Mouse (Mus musculus): ENCODE measurements at regions not wholly inside any gene's neighbourhood (a gene's known extent, or its start where the extent isn't known, plus 50 kb on each side); places are given as distances from the start of the nearest gene placed in this dataset.

DNA sequence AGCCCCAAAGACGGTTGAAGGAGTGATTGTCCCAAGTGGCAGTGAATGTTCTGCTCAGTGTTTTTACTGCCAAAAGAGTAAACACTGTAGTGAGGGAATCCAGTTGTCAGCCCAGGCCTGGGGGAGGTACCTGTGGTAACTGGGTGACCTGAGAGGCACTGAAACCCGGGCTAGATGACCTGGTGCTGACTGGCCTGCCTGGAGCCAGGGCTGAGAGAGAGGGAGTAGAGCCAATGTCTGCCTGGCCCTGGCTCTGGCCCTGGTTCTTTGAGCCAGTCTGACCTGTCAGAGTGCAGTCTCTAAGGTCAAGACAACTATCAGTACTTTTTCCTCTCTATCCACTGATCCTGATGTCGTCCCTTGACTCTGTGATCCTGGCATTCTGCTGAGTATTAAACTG lies 119.2 kb downstream of the Utp6 start:
- H3K4me1 ChIP-seq (replicated peaks) = no peaks in the 10 kb centered on the region
- no peak overlapping the region for H3K27ac ChIP-seq (replicated peaks)
- H3K9me3 ChIP-seq = no peaks in the 10 kb centered on the region
- no peak for ATAC-seq (ENCODE audit: low FRiP score, low read depth)
- WGBS = 84% methylated on average over 3 of the region's 3 CpGs
- no peak overlapping the region for H3K4me2 ChIP-seq
- H3K27me3 ChIP-seq = no peaks in the 10 kb centered on the region
- H3K36me3 ChIP-seq = no peaks in the 10 kb centered on the region
- H3K4me3 ChIP-seq = no peak overlapping the region
- no peak overlapping the region for H3K9ac ChIP-seq

GRCm38 (mm10) chr11:79839973-79840372 lies 122.2 kb downstream of the Utp6 start:
- Histone ChIP-seq H3K4me1 (replicated peaks) (no peaks in the 10 kb centered on the region), H3K9me3 (no peaks in the 10 kb centered on the region), H3K27me3 (no peaks in the 10 kb centered on the region), H3K27ac (replicated peaks) (no peak overlapping the region), H3K9ac (no peak overlapping the region), H3K36me3 (no peaks in the 10 kb centered on the region), H3K4me3 (no peak overlapping the region), H3K4me2 (no peak overlapping the region)
- ATAC-seq (ENCODE audit: low FRiP score, low read depth) = no peak
- WGBS = 92% methylated on average over 6 of the region's 6 CpGs

GRCm38 (mm10) chr11:79838051-79838450 lies 124.1 kb downstream of the Utp6 start:
- Histone ChIP-seq H3K4me3 (no peak overlapping the region), H3K9me3 (no peaks in the 10 kb centered on the region), H3K36me3 (no peaks in the 10 kb centered on the region), H3K4me1 (replicated peaks) (no peaks in the 10 kb centered on the region), H3K27ac (replicated peaks) (no peak overlapping the region), H3K27me3 (no peaks in the 10 kb centered on the region), H3K4me2 (no peak overlapping the region), H3K9ac (no peak overlapping the region)
- ATAC-seq (ENCODE audit: low FRiP score, low read depth) = no peak
- 58% methylated on average over 4 of the region's 4 CpGs for WGBS

- Histone ChIP-seq H3K4me2 (no peak overlapping the region), H3K9ac (no peak overlapping the region), H3K36me3 (no peaks in the 10 kb centered on the region), H3K27me3 (no peaks in the 10 kb centered on the region), H3K27ac (replicated peaks) (no peak overlapping the region), H3K9me3 (no peaks in the 10 kb centered on the region), H3K4me1 (replicated peaks) (no peaks in the 10 kb centered on the region), H3K4me3 (no peak overlapping the region)
- ATAC-seq (ENCODE audit: low FRiP score, low read depth) = no peak
- 71% methylated on average over 6 of the region's 6 CpGs for WGBS
These were observed 124.9 kb downstream of the Utp6 start for GRCm38 (mm10) chr11:79837076-79837990.

DNA sequence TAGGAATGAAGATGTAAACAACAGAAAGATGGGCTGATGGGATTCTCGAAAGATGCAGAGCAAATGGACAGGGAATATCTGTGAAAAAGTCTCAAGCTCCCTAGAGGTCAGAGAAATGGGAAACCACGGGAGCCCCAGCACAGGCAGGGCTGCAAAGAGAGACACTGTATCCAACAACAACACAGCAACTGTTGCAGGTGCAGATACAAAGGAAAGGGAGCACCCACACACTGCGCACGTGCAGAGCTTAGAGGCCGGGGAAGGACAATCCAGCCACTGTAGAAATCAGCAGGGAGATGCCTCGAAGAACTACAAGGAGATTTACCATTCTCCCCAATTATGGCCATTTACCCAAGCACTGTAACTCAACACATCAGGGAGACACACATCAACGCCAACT lies 126.3 kb downstream of the Utp6 start:
- no peak overlapping the region for H3K4me2 ChIP-seq
- ATAC-seq (ENCODE audit: low FRiP score, low read depth) = no peak
- no peaks in the 10 kb centered on the region for H3K9me3 ChIP-seq
- H3K27ac ChIP-seq (replicated peaks) = no peak overlapping the region
- no peak overlapping the region for H3K4me3 ChIP-seq
- H3K4me1 ChIP-seq (replicated peaks) = no peaks in the 10 kb centered on the region
- no peak overlapping the region for H3K9ac ChIP-seq
- H3K27me3 ChIP-seq = no peaks in the 10 kb centered on the region
- 86% methylated on average over 7 of the region's 7 CpGs for WGBS
- no peaks in the 10 kb centered on the region for H3K36me3 ChIP-seq

- Histone ChIP-seq H3K4me3 (no peak overlapping the region), H3K9me3 (no peaks in the 10 kb centered on the region), H3K4me2 (no peak overlapping the region), H3K9ac (no peak overlapping the region), H3K27ac (replicated peaks) (no peak overlapping the region), H3K36me3 (no peaks in the 10 kb centered on the region), H3K27me3 (no peaks in the 10 kb centered on the region), H3K4me1 (replicated peaks) (no peaks in the 10 kb centered on the region)
- ATAC-seq (ENCODE audit: low FRiP score, low read depth) = no peak
- 32% methylated on average over 2 of the region's 2 CpGs for WGBS
These were observed 128.4 kb downstream of the Utp6 start for GRCm38 (mm10) chr11:79833817-79834216.

DNA sequence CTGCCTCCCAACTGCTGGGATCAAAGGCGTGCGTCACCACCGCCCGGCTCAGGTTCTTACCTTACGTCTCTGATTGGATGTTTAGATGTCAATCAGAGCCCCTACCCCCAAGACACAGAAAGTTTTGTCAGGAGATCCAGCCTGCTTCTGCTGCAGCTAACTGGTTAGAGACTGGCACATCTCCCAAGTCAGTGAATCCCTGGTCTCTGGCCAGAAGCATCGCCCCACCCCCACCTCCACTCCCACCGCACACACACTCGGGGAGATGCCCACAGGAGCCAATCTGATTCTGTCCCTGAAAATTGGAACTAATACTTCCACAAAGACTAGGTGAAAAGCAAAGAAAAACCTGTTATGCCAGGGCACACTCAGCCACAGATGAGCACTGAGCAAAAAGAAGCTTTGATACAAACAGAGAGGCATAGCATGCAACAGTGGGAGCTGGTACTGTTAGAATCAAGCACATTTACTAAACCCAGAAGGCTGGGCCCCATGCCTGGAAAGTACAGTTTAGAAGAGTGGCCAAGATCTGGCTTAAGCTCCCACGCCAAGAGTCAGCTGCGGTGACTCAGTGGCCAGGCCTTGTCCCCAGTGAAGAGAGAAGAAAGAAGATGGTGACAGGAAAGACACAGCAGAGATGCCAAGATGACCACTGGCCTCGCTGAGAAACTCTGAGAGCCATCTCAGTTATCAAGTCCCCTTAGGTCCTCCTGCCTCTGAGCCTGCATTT lies 130.4 kb downstream of the Utp6 start:
- Histone ChIP-seq H3K27ac (replicated peaks) (no peak overlapping the region), H3K4me2 (no peak overlapping the region), H3K4me3 (no peak overlapping the region), H3K9me3 (no peaks in the 10 kb centered on the region), H3K27me3 (no peaks in the 10 kb centered on the region), H3K9ac (no peak overlapping the region), H3K4me1 (replicated peaks) (no peaks in the 10 kb centered on the region), H3K36me3 (no peaks in the 10 kb centered on the region)
- no peak for ATAC-seq (ENCODE audit: low FRiP score, low read depth)
- 81% methylated on average over 11 of the region's 11 CpGs for WGBS

GRCm38 (mm10) chr11:79830567-79831055 lies 131.6 kb downstream of the Utp6 start:
- no peak overlapping the region for H3K27ac ChIP-seq (replicated peaks)
- no peak overlapping the region for H3K4me2 ChIP-seq
- no peak overlapping the region for H3K9ac ChIP-seq
- ATAC-seq (ENCODE audit: low FRiP score, low read depth) = no peak
- no peak overlapping the region for H3K4me3 ChIP-seq
- no peaks in the 10 kb centered on the region for H3K27me3 ChIP-seq
- H3K36me3 ChIP-seq = no peaks in the 10 kb centered on the region
- 84% methylated on average over 5 of the region's 5 CpGs for WGBS
- no peaks in the 10 kb centered on the region for H3K9me3 ChIP-seq
- no peaks in the 10 kb centered on the region for H3K4me1 ChIP-seq (replicated peaks)

DNA sequence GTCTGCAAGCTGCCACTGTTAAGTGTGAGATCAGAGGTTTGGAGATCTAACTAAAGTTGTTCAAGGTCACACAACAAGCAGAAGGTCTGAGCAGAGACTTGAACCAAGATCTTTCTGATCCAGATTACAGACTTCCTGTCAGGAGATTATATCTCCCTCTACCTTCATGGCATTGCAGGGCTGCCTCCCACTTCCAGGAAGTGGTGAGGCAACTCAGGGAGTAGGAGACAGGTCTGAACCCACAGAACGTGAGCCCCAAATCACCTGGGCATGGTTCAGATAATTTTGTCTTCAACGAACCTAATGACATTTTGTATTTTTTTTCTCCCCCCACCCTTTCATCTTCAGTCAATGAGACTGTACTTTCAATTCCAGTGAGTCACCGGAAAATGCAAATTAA lies 135.2 kb downstream of the Utp6 start:
- Histone ChIP-seq H3K27ac (replicated peaks) (no peak overlapping the region), H3K27me3 (no peaks in the 10 kb centered on the region), H3K4me2 (no peak overlapping the region), H3K4me1 (replicated peaks) (no peaks in the 10 kb centered on the region), H3K9ac (no peak overlapping the region), H3K9me3 (no peaks in the 10 kb centered on the region), H3K36me3 (no peaks in the 10 kb centered on the region), H3K4me3 (no peak overlapping the region)
- ATAC-seq (ENCODE audit: low FRiP score, low read depth) = no peak
- 85% methylated on average over 3 of the region's 3 CpGs for WGBS

DNA sequence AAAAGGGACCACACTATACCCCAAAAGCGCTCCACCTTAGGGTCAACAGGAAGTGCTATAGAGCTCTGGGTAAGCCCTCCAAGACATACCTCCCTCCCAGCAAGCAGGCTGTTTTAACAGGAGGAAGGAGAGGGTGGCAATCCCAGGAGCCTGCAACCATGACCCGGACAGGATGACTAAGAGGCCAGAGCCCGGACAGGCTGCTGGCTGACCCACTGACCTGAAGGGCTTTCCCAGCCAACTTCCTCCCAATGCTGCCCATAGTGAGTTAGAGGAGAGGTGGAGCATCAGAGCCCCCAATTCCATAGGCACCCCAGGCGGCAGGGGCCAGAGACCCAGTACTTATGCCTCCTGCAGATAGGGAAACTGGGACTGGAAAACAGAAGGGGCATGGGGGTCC lies 136.3 kb downstream of the Utp6 start:
- Histone ChIP-seq H3K36me3 (no peaks in the 10 kb centered on the region), H3K27me3 (no peaks in the 10 kb centered on the region), H3K4me1 (replicated peaks) (no peaks in the 10 kb centered on the region), H3K4me3 (no peak overlapping the region), H3K9ac (no peak overlapping the region), H3K9me3 (no peaks in the 10 kb centered on the region), H3K4me2 (no peak overlapping the region), H3K27ac (replicated peaks) (no peak overlapping the region)
- WGBS = 81% methylated on average over 4 of the region's 4 CpGs
- no peak for ATAC-seq (ENCODE audit: low FRiP score, low read depth)

- H3K36me3 ChIP-seq = no peaks in the 10 kb centered on the region
- no peak for ATAC-seq (ENCODE audit: low FRiP score, low read depth)
- no peaks in the 10 kb centered on the region for H3K27me3 ChIP-seq
- H3K4me2 ChIP-seq = no peak overlapping the region
- H3K9me3 ChIP-seq = no peaks in the 10 kb centered on the region
- H3K27ac ChIP-seq (replicated peaks) = no peak overlapping the region
- no peak overlapping the region for H3K9ac ChIP-seq
- no peak overlapping the region for H3K4me3 ChIP-seq
- 87% methylated on average over 11 of the region's 11 CpGs for WGBS
- no peaks in the 10 kb centered on the region for H3K4me1 ChIP-seq (replicated peaks)
These were observed 138.4 kb downstream of the Utp6 start for GRCm38 (mm10) chr11:79823631-79824310.

DNA sequence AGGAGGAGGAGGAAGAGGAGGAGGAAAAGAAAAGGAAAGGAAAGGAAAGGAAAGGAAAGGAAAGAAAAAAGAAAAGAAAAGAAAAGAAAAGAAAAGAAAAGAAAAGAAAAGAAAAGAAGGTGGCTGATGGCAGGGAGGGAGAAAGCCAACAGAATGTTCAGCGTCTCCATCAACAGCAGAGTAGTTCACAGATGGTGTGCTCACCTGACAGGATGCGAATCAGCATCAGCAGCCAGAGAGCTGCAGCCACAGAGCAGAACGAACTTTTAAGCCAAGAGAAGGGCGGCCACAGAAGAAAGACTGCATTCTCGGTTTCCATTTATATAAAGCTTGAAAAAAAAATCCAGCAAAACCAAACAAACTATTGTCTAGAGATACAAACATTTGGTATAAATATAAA lies 140.2 kb downstream of the Utp6 start:
- Histone ChIP-seq H3K9me3 (no peaks in the 10 kb centered on the region), H3K36me3 (no peaks in the 10 kb centered on the region), H3K4me1 (replicated peaks) (no peaks in the 10 kb centered on the region), H3K27me3 (no peaks in the 10 kb centered on the region), H3K4me3 (no peak overlapping the region), H3K4me2 (no peak overlapping the region), H3K9ac (no peak overlapping the region), H3K27ac (replicated peaks) (no peak overlapping the region)
- ATAC-seq (ENCODE audit: low FRiP score, low read depth) = no peak
- WGBS = 81% methylated on average over 5 of the region's 5 CpGs

Measured in hindbrain, embryonic 15.5 days (tissue).